Mouse (Mus musculus): Measurements from ENCODE around the gene Nrxn1.

Gene Nrxn1

DNA sequence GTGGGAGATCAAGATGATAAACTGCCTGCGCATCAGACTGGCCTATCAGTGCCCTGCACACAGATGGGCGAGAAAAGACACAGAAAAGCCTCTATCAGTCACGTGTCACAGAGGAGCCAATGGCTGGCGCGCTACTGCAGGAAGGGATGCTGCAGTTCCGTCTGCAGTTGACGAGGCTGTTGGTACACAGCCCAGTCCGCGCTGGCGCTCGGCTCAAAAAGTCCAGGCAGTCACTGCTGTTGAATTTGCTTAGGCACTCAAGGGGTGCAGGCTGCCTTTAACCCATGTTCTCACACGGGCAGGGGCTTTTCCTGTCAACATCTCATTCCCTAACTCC is 1004.6 kb downstream of the Nrxn1 start:
- DNase-seq (ENCODE audit: low spot score in 2 of 2), result peak; percentile 93 to 94

DNA sequence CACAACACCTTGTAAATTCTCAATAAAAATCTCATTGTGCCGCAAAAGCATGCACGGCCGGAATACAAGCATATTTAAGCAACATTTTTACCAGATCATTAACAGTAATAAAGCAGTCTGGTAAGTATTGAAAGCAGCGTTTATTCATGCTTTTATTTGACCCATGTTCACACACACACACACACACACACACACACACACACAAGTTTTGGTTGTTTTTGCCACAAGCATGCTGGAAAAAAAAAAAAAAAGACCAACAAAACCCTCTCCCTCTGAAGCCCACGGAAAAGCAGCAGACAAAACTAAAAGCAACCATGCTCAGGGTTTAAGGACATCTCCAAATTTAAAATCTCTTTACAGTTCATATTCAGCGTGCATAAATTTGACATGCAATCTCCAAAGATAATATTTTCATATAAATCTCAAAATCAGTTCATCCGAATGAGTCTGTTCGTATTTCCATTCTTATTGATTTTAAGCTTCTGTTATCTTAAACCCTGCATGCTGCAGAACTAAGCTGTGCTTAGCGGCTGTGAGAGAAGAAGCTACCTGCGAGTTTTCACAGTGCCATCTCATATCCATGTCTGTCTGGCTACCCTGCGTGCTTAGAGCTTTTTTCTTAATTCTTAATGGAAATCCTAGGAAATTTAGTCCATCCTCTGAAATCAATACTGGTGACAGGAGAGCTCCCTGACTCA is 1005.1 kb downstream of the Nrxn1 start:
- DNase-seq (ENCODE audit: low spot score in 2 of 2), result no peak

GRCm38 (mm10) chr17:90086826-90087225 is 1006.0 kb downstream of the Nrxn1 start:
- DNase-seq (ENCODE audit: low spot score in 2 of 2), result peak; percentile 66 to 73

DNA sequence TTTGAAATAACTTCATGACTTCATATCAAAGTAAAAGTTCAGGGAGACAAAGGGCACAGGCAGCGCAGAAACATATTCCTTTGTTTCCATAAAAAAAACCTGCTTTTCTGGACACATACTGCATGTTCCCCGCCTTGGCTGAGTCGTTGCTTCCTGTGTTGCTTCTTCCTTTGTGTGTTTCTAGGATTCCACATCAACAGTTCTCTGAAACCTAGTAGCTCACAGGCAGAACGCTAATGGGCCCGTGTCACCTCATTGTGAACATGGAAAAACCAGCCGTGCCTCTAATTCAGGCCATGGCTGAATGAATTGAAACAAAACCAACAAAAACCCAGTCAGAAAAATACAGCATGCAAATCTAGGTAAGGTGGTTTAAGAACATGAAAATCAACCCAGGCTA is 1013.9 kb downstream of the Nrxn1 start:
- DNase-seq (ENCODE audit: low spot score in 2 of 2), result no peak

DNA sequence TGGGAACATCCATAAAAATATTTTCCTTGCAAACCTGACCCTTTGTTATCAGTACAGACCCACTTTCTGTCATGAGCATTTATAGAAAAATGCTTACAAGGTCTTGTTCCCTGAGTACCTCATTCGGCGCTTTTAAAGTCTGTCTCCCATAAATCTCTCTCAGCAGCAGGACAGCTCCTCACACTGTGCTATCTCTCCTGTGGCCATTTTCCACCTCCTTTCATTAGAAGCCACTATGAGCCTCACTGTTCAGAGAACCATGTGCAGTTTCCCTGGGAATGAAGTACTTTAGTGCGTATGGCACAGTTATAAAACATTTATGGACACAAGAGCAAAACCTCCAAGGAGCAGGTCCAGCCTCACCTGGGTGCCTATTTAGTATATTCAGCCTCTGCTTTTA is 1014.4 kb downstream of the Nrxn1 start:
- DNase-seq (ENCODE audit: low spot score in 2 of 2), result no peak

- no peak for DNase-seq (ENCODE audit: low spot score in 2 of 2)
These were observed 1030.0 kb downstream of the Nrxn1 start for GRCm38 (mm10) chr17:90062866-90063265.

DNA sequence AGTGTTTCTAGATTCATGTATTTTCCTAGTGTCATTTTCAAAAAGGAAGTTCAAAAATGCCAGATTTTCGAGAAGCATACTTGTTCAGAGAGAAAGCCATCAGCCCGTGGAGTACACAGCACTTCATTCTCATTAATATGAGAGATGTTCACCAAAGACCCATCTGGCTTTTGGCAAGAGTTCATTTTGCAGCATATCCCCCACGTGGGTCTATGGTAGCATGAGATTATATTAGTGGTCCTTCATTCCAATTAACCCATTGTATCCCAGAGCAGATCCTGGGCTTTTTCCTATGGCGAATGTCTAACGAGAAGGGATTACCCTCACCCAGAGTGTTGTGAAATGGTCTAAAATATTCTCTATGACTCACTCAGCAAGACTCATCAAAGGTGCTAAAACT is 1032.0 kb downstream of the Nrxn1 start:
- DNase-seq (ENCODE audit: low spot score in 2 of 2), result no peak

GRCm38 (mm10) chr17:90060168-90060567 is 1032.7 kb downstream of the Nrxn1 start:
- DNase-seq (ENCODE audit: low spot score in 2 of 2), result no peak

DNA sequence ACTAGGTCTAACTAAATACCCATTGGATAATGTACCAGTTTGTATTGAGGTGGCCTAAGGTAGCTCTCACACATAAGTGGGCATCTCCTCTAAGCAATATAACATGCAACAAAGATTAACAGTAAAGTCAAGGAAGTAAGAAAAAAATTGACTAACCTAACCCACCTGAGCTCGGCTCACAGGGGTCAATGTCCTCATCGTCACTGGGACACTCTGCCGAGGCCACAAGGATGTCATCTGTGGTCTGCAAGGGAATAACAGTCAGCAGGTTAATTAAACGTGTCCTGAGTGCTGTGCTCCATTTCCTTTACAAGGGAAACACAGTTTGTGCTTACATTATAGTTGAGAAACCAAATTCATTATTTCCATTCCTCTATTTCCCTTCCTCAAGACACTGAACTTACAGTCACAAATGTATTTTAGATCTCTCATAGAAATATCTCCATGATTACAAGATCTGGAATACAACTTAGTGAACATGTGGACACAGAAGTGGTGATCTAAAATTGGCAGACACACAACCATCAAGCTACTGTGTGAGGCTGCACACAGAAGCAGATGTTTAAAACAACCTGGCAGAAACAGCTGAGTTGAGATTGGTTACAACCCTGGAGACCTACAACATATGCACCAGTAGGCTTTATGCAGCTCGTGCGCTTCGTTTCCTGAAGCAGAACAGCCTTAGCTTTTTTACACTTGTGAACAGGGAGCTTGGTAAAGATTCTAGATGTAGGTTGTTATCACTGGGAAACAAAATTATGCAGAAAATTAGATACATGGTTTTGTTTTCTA is 1033.4 kb downstream of the Nrxn1 start:
- no peak for DNase-seq (ENCODE audit: low spot score in 2 of 2)

- no peak for DNase-seq (ENCODE audit: low spot score in 2 of 2)
These were observed 1038.6 kb downstream of the Nrxn1 start for GRCm38 (mm10) chr17:90054312-90054711.

DNA sequence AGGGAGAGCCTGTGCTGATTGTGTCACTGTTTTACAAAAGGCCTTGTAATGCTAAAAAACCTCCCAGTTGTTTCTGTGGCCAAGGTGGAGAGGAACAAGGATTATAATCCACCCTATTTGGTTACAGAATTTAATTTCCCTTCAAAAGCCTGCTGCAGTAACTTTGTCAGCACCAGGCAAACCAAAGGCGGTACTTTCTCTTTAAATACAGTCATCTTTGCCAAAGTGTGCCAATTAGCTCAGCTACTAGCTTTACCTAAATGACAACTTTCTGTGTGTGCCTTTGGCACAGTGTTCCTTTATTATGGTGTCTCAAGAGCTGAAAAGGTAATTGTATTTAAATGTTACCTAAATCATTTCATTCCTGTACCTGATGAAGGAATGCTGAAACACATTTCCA is 1053.6 kb downstream of the Nrxn1 start:
- DNase-seq (ENCODE audit: low spot score in 2 of 2), result no peak

DNA sequence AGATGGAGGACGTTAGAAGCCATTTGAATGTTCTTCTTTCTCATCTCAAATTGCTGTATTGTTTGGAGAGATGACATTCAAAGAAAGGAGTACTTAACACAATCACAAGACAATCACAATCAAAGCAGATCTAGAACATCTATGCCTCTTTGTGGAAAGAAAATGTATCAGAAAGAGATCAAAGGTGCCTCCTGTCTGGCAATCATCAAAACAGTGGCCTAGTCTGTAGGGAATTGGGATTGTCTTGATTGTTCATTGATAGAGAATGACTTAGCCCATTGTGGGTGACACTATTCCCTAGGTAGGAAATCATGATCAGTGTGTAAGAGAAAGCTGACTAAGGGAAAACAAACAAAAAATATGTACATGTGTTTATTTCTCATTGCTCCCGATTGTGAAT is 1060.5 kb downstream of the Nrxn1 start:
- no peak for DNase-seq (ENCODE audit: low spot score in 2 of 2)

DNA sequence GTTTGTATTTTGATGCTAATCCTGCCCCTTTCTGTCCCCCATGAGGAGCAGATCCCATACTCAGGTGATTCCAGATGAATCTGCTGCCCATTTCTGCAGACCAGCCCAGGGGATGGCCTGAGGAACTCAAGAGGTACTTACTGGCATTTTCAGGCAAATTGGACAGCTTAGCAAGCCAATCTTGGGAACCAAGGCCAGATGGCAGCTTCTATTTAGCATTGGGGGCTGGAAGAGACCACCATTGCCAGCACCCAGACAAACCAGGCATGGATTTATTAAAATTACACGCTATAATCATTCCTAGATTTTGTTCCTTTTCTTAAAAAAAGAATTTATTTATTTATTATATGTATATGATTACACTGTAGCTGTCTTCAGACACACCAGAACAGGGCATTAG is 1076.2 kb downstream of the Nrxn1 start:
- DNase-seq (ENCODE audit: low spot score in 2 of 2), result no peak

GRCm38 (mm10) chr17:90011761-90012160 is 1081.1 kb downstream of the Nrxn1 start:
- DNase-seq (ENCODE audit: low spot score in 2 of 2), result no peak

GRCm38 (mm10) chr17:90007438-90008109 is 1085.3 kb downstream of the Nrxn1 start:
- peak; percentile 16 to 26 for DNase-seq (ENCODE audit: low spot score in 2 of 2)

- DNase-seq (ENCODE audit: low spot score in 2 of 2), result no peak
These were observed 1102.2 kb downstream of the Nrxn1 start for GRCm38 (mm10) chr17:89990651-89991050.
